Mouse (Mus musculus): ENCODE results near the gene AC134908.4. TPM values are rescaled to one million over a fixed set of nuclear protein-coding genes. Genes with fewer than 3 reads are reported as not detected.

AC134908.4 gene
- polyA plus RNA-seq (2014; fragmentation: Nextera tagmentation; extraction: Ambion mirVana), result not detected in 2 replicates

GRCm38 (mm10) chr17:25795609-25796092 lies at the start of gene AC134908.4:
AC134908.4 (minus strand) TSS chr17:25795659.
- Histone ChIP-seq H3K9me3 (replicated peaks; ENCODE audit: control insufficient read depth, low read length) (no peaks in the 10 kb centered on the region), H3K36me3 (replicated peaks; ENCODE audit: control insufficient read depth, insufficient read depth, low read depth, low read length) (no peaks in the 10 kb centered on the region), H3K27me3 (ENCODE audit: control insufficient read depth, insufficient read depth, low read length) (no peaks in the 10 kb centered on the region), H3K4me1 (ENCODE audit: control insufficient read depth, insufficient read depth, low read length) (peaks cover 7% of the 10 kb centered on the region), H3K9ac (replicated peaks; ENCODE audit: low read length) (peak within 1 kb of the TSS; percentile 81), H3K27ac (replicated peaks; ENCODE audit: low read depth, low read length) (peak within 1 kb of the TSS; percentile 68), H3K4me2 (ENCODE audit: low read depth, low read length) (peak within 1 kb of the TSS; percentile 97), H3K4me3 (ENCODE audit: low read depth, low read length) (peak within 1 kb of the TSS; percentile 80)
- 3% methylated on average over 6 of the region's 6 CpGs for WGBS
- 0 out of 2 replicates have a peak, but pooled peaks have one; percentile 24 for ATAC-seq (replicated peaks; ENCODE audit: insufficient number of reproducible peaks, low FRiP score, low TSS enrichment, low read depth)
- DNase-seq (ENCODE audit: low spot score), result peak; percentile 65

- peak within 1 kb of the TSS; percentile 84 for H3K4me3 ChIP-seq (ENCODE audit: low read depth, low read length)
- ATAC-seq (replicated peaks; ENCODE audit: insufficient number of reproducible peaks, low FRiP score, low TSS enrichment, low read depth) (peak; percentile 93), DNase-seq (ENCODE audit: low spot score) (peak; percentile 97)
- peak within 1 kb of the TSS; percentile 82 for H3K9ac ChIP-seq (replicated peaks; ENCODE audit: low read length)
- peaks cover 3% of the 10 kb centered on the region for H3K4me1 ChIP-seq (ENCODE audit: control insufficient read depth, insufficient read depth, low read length)
- WGBS, result under 1% methylated on average over 20 of the region's 21 CpGs
- peak within 1 kb of the TSS; percentile 89 for H3K4me2 ChIP-seq (ENCODE audit: low read depth, low read length)
- H3K36me3 ChIP-seq (replicated peaks; ENCODE audit: control insufficient read depth, insufficient read depth, low read depth, low read length), result peaks cover 14% of the 10 kb centered on the region
- H3K9me3 ChIP-seq (replicated peaks; ENCODE audit: control insufficient read depth, low read length), result no peaks in the 10 kb centered on the region
- H3K27me3 ChIP-seq (ENCODE audit: control insufficient read depth, insufficient read depth, low read length), result no peaks in the 10 kb centered on the region
- peak within 1 kb of the TSS; percentile 47; the same call in 1 of the 2 replicates for H3K27ac ChIP-seq (replicated peaks; ENCODE audit: low read depth, low read length)
These were observed 49.0 kb upstream of the AC134908.4 start, which contains the start of gene Rhot2 for GRCm38 (mm10) chr17:25844396-25844901. Rhot2 (minus strand) TSS chr17:25844851.

- WGBS, result 3% methylated on average over 36 of the region's 38 CpGs
- Histone ChIP-seq H3K4me2 (ENCODE audit: low read depth, low read length) (peak overlapping the region; percentile 89), H3K36me3 (replicated peaks; ENCODE audit: control insufficient read depth, insufficient read depth, low read depth, low read length) (peaks cover 16% of the 10 kb centered on the region)
These were observed 48.4 kb upstream of the AC134908.4 start for GRCm38 (mm10) chr17:25843636-25844395.

GRCm38 (mm10) chr17:25843122-25843521 lies 47.7 kb upstream of the AC134908.4 start:
- ATAC-seq (replicated peaks; ENCODE audit: insufficient number of reproducible peaks, low FRiP score, low TSS enrichment, low read depth) (no peak), DNase-seq (ENCODE audit: low spot score) (no peak)
- H3K4me2 ChIP-seq (ENCODE audit: low read depth, low read length), result no peak overlapping the region; the same call in 1 of the 2 replicates
- H3K27ac ChIP-seq (replicated peaks; ENCODE audit: low read depth, low read length), result no peak overlapping the region
- no peaks in the 10 kb centered on the region for H3K27me3 ChIP-seq (ENCODE audit: control insufficient read depth, insufficient read depth, low read length)
- peaks cover 14% of the 10 kb centered on the region for H3K36me3 ChIP-seq (replicated peaks; ENCODE audit: control insufficient read depth, insufficient read depth, low read depth, low read length)
- WGBS, result 93% methylated on average over 4 of the region's 4 CpGs
- no peak overlapping the region for H3K4me3 ChIP-seq (ENCODE audit: low read depth, low read length)
- peak overlapping the region; percentile 20; the same call in 1 of the 2 replicates for H3K9ac ChIP-seq (replicated peaks; ENCODE audit: low read length)
- no peaks in the 10 kb centered on the region for H3K9me3 ChIP-seq (replicated peaks; ENCODE audit: control insufficient read depth, low read length)
- peaks cover 3% of the 10 kb centered on the region for H3K4me1 ChIP-seq (ENCODE audit: control insufficient read depth, insufficient read depth, low read length)

More at GRCm38 (mm10) chr17:25843636-25844395, 48.4 kb upstream of the AC134908.4 start:
- Histone ChIP-seq H3K4me1 (ENCODE audit: control insufficient read depth, insufficient read depth, low read length) (peaks cover 3% of the 10 kb centered on the region), H3K4me3 (ENCODE audit: low read depth, low read length) (peak overlapping the region; percentile 84), H3K27ac (replicated peaks; ENCODE audit: low read depth, low read length) (peak overlapping the region; percentile 47; the same call in 1 of the 2 replicates), H3K27me3 (ENCODE audit: control insufficient read depth, insufficient read depth, low read length) (no peaks in the 10 kb centered on the region), H3K9me3 (replicated peaks; ENCODE audit: control insufficient read depth, low read length) (no peaks in the 10 kb centered on the region), H3K9ac (replicated peaks; ENCODE audit: low read length) (peak overlapping the region; percentile 82)
- no peak for DNase-seq (ENCODE audit: low spot score)
- ATAC-seq (replicated peaks; ENCODE audit: insufficient number of reproducible peaks, low FRiP score, low TSS enrichment, low read depth), result peak; percentile 2; the same call in 1 of the 2 replicates

- Histone ChIP-seq H3K27me3 (ENCODE audit: control insufficient read depth, insufficient read depth, low read length) (no peaks in the 10 kb centered on the region), H3K9ac (replicated peaks; ENCODE audit: low read length) (no peak overlapping the region), H3K4me1 (ENCODE audit: control insufficient read depth, insufficient read depth, low read length) (peaks cover 3% of the 10 kb centered on the region), H3K27ac (replicated peaks; ENCODE audit: low read depth, low read length) (no peak overlapping the region), H3K9me3 (replicated peaks; ENCODE audit: control insufficient read depth, low read length) (no peaks in the 10 kb centered on the region), H3K36me3 (replicated peaks; ENCODE audit: control insufficient read depth, insufficient read depth, low read depth, low read length) (peaks cover 14% of the 10 kb centered on the region), H3K4me2 (ENCODE audit: low read depth, low read length) (no peak overlapping the region), H3K4me3 (ENCODE audit: low read depth, low read length) (no peak overlapping the region)
- ATAC-seq (replicated peaks; ENCODE audit: insufficient number of reproducible peaks, low FRiP score, low TSS enrichment, low read depth) (no peak), DNase-seq (ENCODE audit: low spot score) (no peak)
- 84% methylated on average over 3 of the region's 3 CpGs for WGBS
These were observed 47.0 kb upstream of the AC134908.4 start for GRCm38 (mm10) chr17:25842509-25842908.

GRCm38 (mm10) chr17:25841117-25841880 lies 45.8 kb upstream of the AC134908.4 start, which contains the start of gene Gm20683:
Gm20683 (minus strand) TSS chr17:25841763.
- Histone ChIP-seq H3K4me1 (ENCODE audit: control insufficient read depth, insufficient read depth, low read length) (peaks cover 10% of the 10 kb centered on the region), H3K27ac (replicated peaks; ENCODE audit: low read depth, low read length) (no peak within 1 kb of the TSS), H3K36me3 (replicated peaks; ENCODE audit: control insufficient read depth, insufficient read depth, low read depth, low read length) (peaks cover 14% of the 10 kb centered on the region), H3K4me2 (ENCODE audit: low read depth, low read length) (no peak within 1 kb of the TSS), H3K27me3 (ENCODE audit: control insufficient read depth, insufficient read depth, low read length) (no peaks in the 10 kb centered on the region), H3K9me3 (replicated peaks; ENCODE audit: control insufficient read depth, low read length) (no peaks in the 10 kb centered on the region), H3K9ac (replicated peaks; ENCODE audit: low read length) (no peak within 1 kb of the TSS), H3K4me3 (ENCODE audit: low read depth, low read length) (no peak within 1 kb of the TSS)
- ATAC-seq (replicated peaks; ENCODE audit: insufficient number of reproducible peaks, low FRiP score, low TSS enrichment, low read depth) (no peak), DNase-seq (ENCODE audit: low spot score) (no peak)
- 93% methylated on average over 22 of the region's 22 CpGs for WGBS

GRCm38 (mm10) chr17:25840519-25840918 lies 45.1 kb upstream of the AC134908.4 start:
- no peaks in the 10 kb centered on the region for H3K27me3 ChIP-seq (ENCODE audit: control insufficient read depth, insufficient read depth, low read length)
- ATAC-seq (replicated peaks; ENCODE audit: insufficient number of reproducible peaks, low FRiP score, low TSS enrichment, low read depth), result no peak
- no peak overlapping the region for H3K4me2 ChIP-seq (ENCODE audit: low read depth, low read length)
- no peak overlapping the region for H3K27ac ChIP-seq (replicated peaks; ENCODE audit: low read depth, low read length)
- peaks cover 14% of the 10 kb centered on the region for H3K36me3 ChIP-seq (replicated peaks; ENCODE audit: control insufficient read depth, insufficient read depth, low read depth, low read length)
- no peak for DNase-seq (ENCODE audit: low spot score)
- no peaks in the 10 kb centered on the region for H3K9me3 ChIP-seq (replicated peaks; ENCODE audit: control insufficient read depth, low read length)
- H3K4me3 ChIP-seq (ENCODE audit: low read depth, low read length), result no peak overlapping the region
- peaks cover 10% of the 10 kb centered on the region for H3K4me1 ChIP-seq (ENCODE audit: control insufficient read depth, insufficient read depth, low read length)
- 92% methylated on average over 6 of the region's 6 CpGs for WGBS
- H3K9ac ChIP-seq (replicated peaks; ENCODE audit: low read length), result no peak overlapping the region
